Mouse (Mus musculus): ENCODE data around the gene Cdpf1.

DNA sequence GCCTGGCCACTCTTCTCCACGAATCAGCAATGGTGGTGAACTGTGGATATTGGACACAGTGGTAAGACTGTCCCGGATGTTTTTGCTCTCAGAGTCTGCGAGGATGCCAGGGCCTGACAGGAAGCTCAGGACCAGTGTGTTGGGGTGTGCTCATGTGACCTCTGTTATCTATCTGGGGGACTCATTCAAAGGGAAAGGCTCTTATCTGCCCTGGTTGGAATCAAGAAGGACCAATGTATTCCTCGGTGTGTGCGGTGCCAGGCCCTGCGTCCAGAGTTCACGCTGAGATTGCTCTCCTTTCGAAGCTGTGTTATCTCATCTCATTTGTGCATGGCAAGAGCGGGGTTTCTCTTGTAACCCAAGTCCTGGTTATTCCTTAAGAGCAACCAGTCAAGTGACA lies 37.1 kb downstream of the Cdpf1 start:
- TF ChIP-seq CTCF (IDR thresholded peaks at IDR 0.05; ENCODE audit: insufficient read depth, low read depth, low read length) (no peak), POLR2A (IDR thresholded peaks at IDR 0.05; ENCODE audit: insufficient read depth, low read depth, low read length) (no peak)
